Mouse (Mus musculus) hindbrain, embryonic 13.5 days (tissue): ENCODE results near the gene Tmem178. TPM values are rescaled to one million over a fixed set of nuclear protein-coding genes. Genes with fewer than 3 reads are reported as not detected.

ENCODE experiments used
- ATAC-seq: fragments of 200-750 bp; cut with Nextera tagmentation; 2 replicates; pipeline ENCODE4 v1.8.0; 2017; ENCODE audit warnings: moderate TSS enrichment; ENCODE audit not compliant: low FRiP score
- H3K27ac ChIP-seq: fragments of 300-500 bp; sonication (generic); 2 replicates; pipeline ENCODE4 v1.5.1; 2015; ENCODE audit warnings: inconsistent platforms, mild to moderate bottlenecking, moderate library complexity
- H3K27me3 ChIP-seq: fragments of 300-500 bp; sonication (generic); 2 replicates; pipeline ENCODE4 v1.6.1; 2015; ENCODE audit warnings: mild to moderate bottlenecking, inconsistent platforms
- H3K36me3 ChIP-seq: fragments of 300-500 bp; sonication (generic); 2 replicates; pipeline ENCODE4 v1.6.1; 2015; ENCODE audit warnings: mild to moderate bottlenecking, inconsistent platforms
- H3K4me1 ChIP-seq: fragments of 300-500 bp; sonication (generic); replicated peaks from 2 replicates; pipeline ENCODE4 v1.6.1; 2015; ENCODE audit warnings: inconsistent platforms
- H3K4me2 ChIP-seq: fragments of 300-500 bp; sonication (generic); 2 replicates; pipeline ENCODE4 v1.6.1; 2015; ENCODE audit warnings: inconsistent platforms, mild to moderate bottlenecking, moderate library complexity
- H3K4me3 ChIP-seq: fragments of 300-500 bp; sonication (generic); 2 replicates; pipeline ENCODE4 v1.5.1; 2015; ENCODE audit warnings: mild to moderate bottlenecking, inconsistent platforms
- H3K9ac ChIP-seq: fragments of 300-500 bp; sonication (generic); 2 replicates; pipeline ENCODE4 v1.6.1; 2015; ENCODE audit warnings: mild to moderate bottlenecking, inconsistent platforms
- H3K9me3 ChIP-seq: fragments of 300-500 bp; sonication (generic); 2 replicates; pipeline ENCODE4 v1.6.1; 2016; ENCODE audit warnings: inconsistent platforms
- WGBS: fragments of 180-500 bp; shearing (Covaris S2); methylation state at CpG from one replicate; pipeline ENCODE4 v1.1.7; 2015; 5-methylcytosine and 5-hydroxymethylcytosine counted together
- polyA plus RNA-seq: library from polyadenylated mRNA; unstranded; fragments of >200 nt; fragmentation: Nextera tagmentation; extraction: Ambion mirVana; gene quantifications from 2 replicates; pipeline ENCODE4 v1.2.1, GENCODE M21; 2015

Tmem178 gene
- polyA plus RNA-seq, 1 experiment from 2014 or later: 35.4 TPM

- H3K27ac ChIP-seq: 0 out of 2 replicates have a peak overlapping the region, but pooled peaks have one; percentile 58
- ATAC-seq: no peak
These were observed 2.9 kb downstream of the Tmem178 start for GRCm38 (mm10) chr17:80947075-80947960.

GRCm38 (mm10) chr17:80949382-80949781 lies 5.0 kb downstream of the Tmem178 start:
- Histone ChIP-seq H3K9ac (no peak overlapping the region), H3K27ac (no peak overlapping the region; the same call in 1 of the 2 replicates), H3K27me3 (no peaks in the 10 kb centered on the region), H3K9me3 (no peaks in the 10 kb centered on the region), H3K4me1 (peaks cover 54% of the 10 kb centered on the region), H3K36me3 (no peaks in the 10 kb centered on the region), H3K4me3 (no peak overlapping the region), H3K4me2 (no peak overlapping the region)
- 83% methylated on average over 7 of the region's 7 CpGs for WGBS
- no peak for ATAC-seq

More at GRCm38 (mm10) chr17:80947075-80947960, 2.9 kb downstream of the Tmem178 start:
- peaks cover 54% of the 10 kb centered on the region for H3K4me1 ChIP-seq
- no peaks in the 10 kb centered on the region for H3K36me3 ChIP-seq
- no peaks in the 10 kb centered on the region for H3K9me3 ChIP-seq
- WGBS: 81% methylated on average over 12 of the region's 12 CpGs
- H3K9ac ChIP-seq: peak overlapping the region; percentile 61; the same call in 1 of the 2 replicates
- H3K4me2 ChIP-seq: peak overlapping the region; percentile 62
- no peaks in the 10 kb centered on the region for H3K27me3 ChIP-seq
- peak overlapping the region; percentile 46 for H3K4me3 ChIP-seq

GRCm38 (mm10) chr17:80949895-80950294 lies 5.5 kb downstream of the Tmem178 start:
- H3K4me2 ChIP-seq: no peak overlapping the region
- no peak overlapping the region for H3K4me3 ChIP-seq
- H3K9me3 ChIP-seq: no peaks in the 10 kb centered on the region
- no peak for ATAC-seq
- H3K4me1 ChIP-seq: peaks cover 54% of the 10 kb centered on the region
- 84% methylated on average over 10 of the region's 10 CpGs for WGBS
- H3K27ac ChIP-seq: no peak overlapping the region; the same call in 1 of the 2 replicates
- no peak overlapping the region for H3K9ac ChIP-seq
- H3K36me3 ChIP-seq: no peaks in the 10 kb centered on the region
- no peaks in the 10 kb centered on the region for H3K27me3 ChIP-seq

- Histone ChIP-seq H3K4me2 (no peak overlapping the region), H3K36me3 (no peaks in the 10 kb centered on the region), H3K27me3 (no peaks in the 10 kb centered on the region), H3K4me3 (no peak overlapping the region), H3K27ac (no peak overlapping the region), H3K4me1 (peaks cover 56% of the 10 kb centered on the region), H3K9ac (no peak overlapping the region), H3K9me3 (no peaks in the 10 kb centered on the region)
- WGBS: 47% methylated on average over 7 of the region's 7 CpGs
- ATAC-seq: no peak
These were observed 7.9 kb downstream of the Tmem178 start for GRCm38 (mm10) chr17:80952305-80952704.

- no peaks in the 10 kb centered on the region for H3K27me3 ChIP-seq
- WGBS: 64% methylated on average over 7 of the region's 7 CpGs
- H3K9me3 ChIP-seq: peaks cover 4% of the 10 kb centered on the region; the same call in 1 of the 2 replicates
- no peak overlapping the region for H3K4me3 ChIP-seq
- H3K4me1 ChIP-seq: peaks cover 53% of the 10 kb centered on the region
- no peak for ATAC-seq
- no peaks in the 10 kb centered on the region for H3K36me3 ChIP-seq
- H3K9ac ChIP-seq: no peak overlapping the region
- no peak overlapping the region for H3K4me2 ChIP-seq
- H3K27ac ChIP-seq: no peak overlapping the region
These were observed 11.0 kb downstream of the Tmem178 start for GRCm38 (mm10) chr17:80955415-80955814.

- ATAC-seq: no peak
- Histone ChIP-seq H3K4me3 (no peak overlapping the region), H3K27ac (no peak overlapping the region), H3K4me1 (peaks cover 46% of the 10 kb centered on the region), H3K27me3 (no peaks in the 10 kb centered on the region), H3K9ac (no peak overlapping the region), H3K4me2 (no peak overlapping the region), H3K36me3 (no peaks in the 10 kb centered on the region), H3K9me3 (peaks cover 5% of the 10 kb centered on the region; the same call in 1 of the 2 replicates)
- 77% methylated on average over 10 of the region's 10 CpGs for WGBS
These were observed 11.8 kb downstream of the Tmem178 start for GRCm38 (mm10) chr17:80955998-80956811.

GRCm38 (mm10) chr17:80958332-80958731 lies 13.9 kb downstream of the Tmem178 start:
- ATAC-seq: no peak

GRCm38 (mm10) chr17:80959840-80960239 lies 15.4 kb downstream of the Tmem178 start:
- no peak overlapping the region for H3K9ac ChIP-seq
- H3K27me3 ChIP-seq: no peaks in the 10 kb centered on the region
- H3K27ac ChIP-seq: no peak overlapping the region
- 64% methylated on average over 2 of the region's 2 CpGs for WGBS
- no peak overlapping the region for H3K4me3 ChIP-seq
- H3K4me1 ChIP-seq: peaks cover 23% of the 10 kb centered on the region
- peaks cover 5% of the 10 kb centered on the region; the same call in 1 of the 2 replicates for H3K9me3 ChIP-seq
- no peak overlapping the region for H3K4me2 ChIP-seq
- no peak for ATAC-seq
- no peaks in the 10 kb centered on the region for H3K36me3 ChIP-seq

More at GRCm38 (mm10) chr17:80958332-80958731, 13.9 kb downstream of the Tmem178 start:
- H3K9me3 ChIP-seq: peaks cover 5% of the 10 kb centered on the region; the same call in 1 of the 2 replicates
- no peak overlapping the region for H3K9ac ChIP-seq
- peaks cover 29% of the 10 kb centered on the region for H3K4me1 ChIP-seq
- H3K4me3 ChIP-seq: no peak overlapping the region
- 88% methylated on average over 6 of the region's 6 CpGs for WGBS
- no peak overlapping the region for H3K4me2 ChIP-seq
- H3K27me3 ChIP-seq: no peaks in the 10 kb centered on the region
- no peak overlapping the region for H3K27ac ChIP-seq
- H3K36me3 ChIP-seq: no peaks in the 10 kb centered on the region

GRCm38 (mm10) chr17:80967475-80967874 lies 23.0 kb downstream of the Tmem178 start:
- H3K4me3 ChIP-seq: no peak overlapping the region
- 34% methylated on average over 7 of the region's 7 CpGs for WGBS
- H3K9me3 ChIP-seq: no peaks in the 10 kb centered on the region
- no peaks in the 10 kb centered on the region for H3K27me3 ChIP-seq
- H3K27ac ChIP-seq: peak overlapping the region; percentile 53
- no peak overlapping the region for H3K9ac ChIP-seq
- H3K4me2 ChIP-seq: no peak overlapping the region
- no peaks in the 10 kb centered on the region for H3K36me3 ChIP-seq
- peaks cover 47% of the 10 kb centered on the region for H3K4me1 ChIP-seq
- ATAC-seq: no peak

GRCm38 (mm10) chr17:80969643-80970619 lies 25.5 kb downstream of the Tmem178 start:
- Histone ChIP-seq H3K4me3 (no peak overlapping the region), H3K27ac (peak overlapping the region; percentile 84), H3K27me3 (no peaks in the 10 kb centered on the region), H3K9me3 (no peaks in the 10 kb centered on the region), H3K4me1 (peaks cover 47% of the 10 kb centered on the region), H3K4me2 (peak overlapping the region; percentile 30), H3K9ac (peak overlapping the region; percentile 36), H3K36me3 (no peaks in the 10 kb centered on the region)
- peak; percentile 87 for ATAC-seq
- WGBS: 36% methylated on average over 18 of the region's 18 CpGs

- H3K4me1 ChIP-seq: peaks cover 47% of the 10 kb centered on the region
- H3K27me3 ChIP-seq: no peaks in the 10 kb centered on the region
- WGBS: 61% methylated on average over 10 of the region's 10 CpGs
- ATAC-seq: no peak
- no peaks in the 10 kb centered on the region for H3K36me3 ChIP-seq
- peak overlapping the region; percentile 84 for H3K27ac ChIP-seq
- H3K4me2 ChIP-seq: 0 out of 2 replicates have a peak overlapping the region, but pooled peaks have one; percentile 9
- H3K4me3 ChIP-seq: no peak overlapping the region
- H3K9me3 ChIP-seq: no peaks in the 10 kb centered on the region; the same call in 1 of the 2 replicates
- H3K9ac ChIP-seq: peak overlapping the region; percentile 36
These were observed 26.3 kb downstream of the Tmem178 start for GRCm38 (mm10) chr17:80970716-80971115.
